Mouse (Mus musculus): ENCODE data around the gene Capn3. TPM values are rescaled to one million over a fixed set of nuclear protein-coding genes. Genes with fewer than 3 reads are reported as not detected.

The Capn3 gene
- polyA plus RNA-seq, 1 experiment from 2014 or later: 6.7 TPM

GRCm38 (mm10) chr2:120469715-120470114 lies 13.9 kb downstream of the Capn3 start:
- 0 out of 2 replicates have a peak, but pooled peaks cover 5% of the 10 kb centered on the region for H3K9me3 ChIP-seq (ENCODE audit: control insufficient read depth, low read length)
- H3K27ac ChIP-seq (replicated peaks; ENCODE audit: low read depth, low read length): no peak overlapping the region
- ATAC-seq (ENCODE audit: low read depth): no peak
- no peaks in the 10 kb centered on the region for H3K27me3 ChIP-seq (replicated peaks; ENCODE audit: control insufficient read depth, insufficient read depth, low read length)
- no peak for DNase-seq (ENCODE audit: low spot score)
- no peak overlapping the region for H3K4me3 ChIP-seq (ENCODE audit: low read depth, low read length)
- no peak overlapping the region for H3K9ac ChIP-seq (ENCODE audit: low read depth, low read length)
- H3K4me1 ChIP-seq (ENCODE audit: control insufficient read depth, insufficient read depth, low read length): no peaks in the 10 kb centered on the region
- 86% methylated on average over 10 of the region's 10 CpGs for WGBS
- H3K36me3 ChIP-seq (ENCODE audit: control insufficient read depth, insufficient read depth, low read length): no peaks in the 10 kb centered on the region
- no peak overlapping the region for H3K4me2 ChIP-seq (ENCODE audit: low read depth, low read length)

- ATAC-seq (ENCODE audit: low read depth) (no peak), DNase-seq (ENCODE audit: low spot score) (no peak)
- Histone ChIP-seq H3K4me2 (ENCODE audit: low read depth, low read length) (no peak overlapping the region), H3K4me1 (ENCODE audit: control insufficient read depth, insufficient read depth, low read length) (no peaks in the 10 kb centered on the region), H3K27me3 (replicated peaks; ENCODE audit: control insufficient read depth, insufficient read depth, low read length) (no peaks in the 10 kb centered on the region), H3K9ac (ENCODE audit: low read depth, low read length) (no peak overlapping the region), H3K4me3 (ENCODE audit: low read depth, low read length) (no peak overlapping the region), H3K9me3 (ENCODE audit: control insufficient read depth, low read length) (0 out of 2 replicates have a peak, but pooled peaks cover 5% of the 10 kb centered on the region), H3K36me3 (ENCODE audit: control insufficient read depth, insufficient read depth, low read length) (no peaks in the 10 kb centered on the region), H3K27ac (replicated peaks; ENCODE audit: low read depth, low read length) (no peak overlapping the region)
- WGBS: 75% methylated on average over 4 of the region's 4 CpGs
Observed at GRCm38 (mm10) chr2:120470856-120471255, 15.0 kb downstream of the Capn3 start.

GRCm38 (mm10) chr2:120476277-120477087 lies 20.7 kb downstream of the Capn3 start:
- DNase-seq (ENCODE audit: low spot score): no peak
- Histone ChIP-seq H3K36me3 (ENCODE audit: control insufficient read depth, insufficient read depth, low read length) (no peaks in the 10 kb centered on the region), H3K4me3 (ENCODE audit: low read depth, low read length) (no peak overlapping the region), H3K9ac (ENCODE audit: low read depth, low read length) (no peak overlapping the region), H3K27ac (replicated peaks; ENCODE audit: low read depth, low read length) (no peak overlapping the region), H3K27me3 (replicated peaks; ENCODE audit: control insufficient read depth, insufficient read depth, low read length) (no peaks in the 10 kb centered on the region), H3K4me1 (ENCODE audit: control insufficient read depth, insufficient read depth, low read length) (no peaks in the 10 kb centered on the region), H3K9me3 (ENCODE audit: control insufficient read depth, low read length) (0 out of 2 replicates have a peak, but pooled peaks cover 5% of the 10 kb centered on the region), H3K4me2 (ENCODE audit: low read depth, low read length) (no peak overlapping the region)
- 76% methylated on average over 13 of the region's 13 CpGs for WGBS
- no peak for ATAC-seq (ENCODE audit: low read depth)

GRCm38 (mm10) chr2:120478600-120478999 lies 22.8 kb downstream of the Capn3 start:
- Histone ChIP-seq H3K27me3 (replicated peaks; ENCODE audit: control insufficient read depth, insufficient read depth, low read length) (no peaks in the 10 kb centered on the region), H3K4me2 (ENCODE audit: low read depth, low read length) (no peak overlapping the region), H3K36me3 (ENCODE audit: control insufficient read depth, insufficient read depth, low read length) (no peaks in the 10 kb centered on the region), H3K9ac (ENCODE audit: low read depth, low read length) (no peak overlapping the region), H3K4me1 (ENCODE audit: control insufficient read depth, insufficient read depth, low read length) (no peaks in the 10 kb centered on the region), H3K9me3 (ENCODE audit: control insufficient read depth, low read length) (0 out of 2 replicates have a peak, but pooled peaks cover 5% of the 10 kb centered on the region), H3K27ac (replicated peaks; ENCODE audit: low read depth, low read length) (no peak overlapping the region), H3K4me3 (ENCODE audit: low read depth, low read length) (no peak overlapping the region)
- 47% methylated on average over 3 of the region's 3 CpGs for WGBS
- DNase-seq (ENCODE audit: low spot score) (peak; percentile 62), ATAC-seq (ENCODE audit: low read depth) (no peak)

GRCm38 (mm10) chr2:120481921-120482320 lies 26.1 kb downstream of the Capn3 start:
- no peak overlapping the region for H3K4me2 ChIP-seq (ENCODE audit: low read depth, low read length)
- H3K36me3 ChIP-seq (ENCODE audit: control insufficient read depth, insufficient read depth, low read length): no peaks in the 10 kb centered on the region
- DNase-seq (ENCODE audit: low spot score) (no peak), ATAC-seq (ENCODE audit: low read depth) (no peak)
- no peak overlapping the region for H3K4me3 ChIP-seq (ENCODE audit: low read depth, low read length)
- H3K4me1 ChIP-seq (ENCODE audit: control insufficient read depth, insufficient read depth, low read length): no peaks in the 10 kb centered on the region
- no peak overlapping the region for H3K27ac ChIP-seq (replicated peaks; ENCODE audit: low read depth, low read length)
- no peak overlapping the region for H3K9ac ChIP-seq (ENCODE audit: low read depth, low read length)
- 68% methylated on average over 8 of the region's 8 CpGs for WGBS
- H3K9me3 ChIP-seq (ENCODE audit: control insufficient read depth, low read length): no peaks in the 10 kb centered on the region
- H3K27me3 ChIP-seq (replicated peaks; ENCODE audit: control insufficient read depth, insufficient read depth, low read length): no peaks in the 10 kb centered on the region

- no peaks in the 10 kb centered on the region for H3K9me3 ChIP-seq (ENCODE audit: control insufficient read depth, low read length)
- WGBS: 54% methylated on average over 8 of the region's 8 CpGs
- H3K4me2 ChIP-seq (ENCODE audit: low read depth, low read length): no peak overlapping the region
- H3K4me3 ChIP-seq (ENCODE audit: low read depth, low read length): no peak overlapping the region
- no peaks in the 10 kb centered on the region for H3K27me3 ChIP-seq (replicated peaks; ENCODE audit: control insufficient read depth, insufficient read depth, low read length)
- no peak overlapping the region for H3K27ac ChIP-seq (replicated peaks; ENCODE audit: low read depth, low read length)
- H3K4me1 ChIP-seq (ENCODE audit: control insufficient read depth, insufficient read depth, low read length): no peaks in the 10 kb centered on the region
- no peak overlapping the region for H3K9ac ChIP-seq (ENCODE audit: low read depth, low read length)
- H3K36me3 ChIP-seq (ENCODE audit: control insufficient read depth, insufficient read depth, low read length): no peaks in the 10 kb centered on the region
- DNase-seq (ENCODE audit: low spot score) (no peak), ATAC-seq (ENCODE audit: low read depth) (no peak)
Observed at GRCm38 (mm10) chr2:120482506-120483389, 26.9 kb downstream of the Capn3 start.

GRCm38 (mm10) chr2:120484241-120484640 lies 28.4 kb downstream of the Capn3 start:
- Histone ChIP-seq H3K9me3 (ENCODE audit: control insufficient read depth, low read length) (no peaks in the 10 kb centered on the region), H3K27me3 (replicated peaks; ENCODE audit: control insufficient read depth, insufficient read depth, low read length) (no peaks in the 10 kb centered on the region), H3K4me3 (ENCODE audit: low read depth, low read length) (no peak overlapping the region), H3K4me2 (ENCODE audit: low read depth, low read length) (no peak overlapping the region), H3K9ac (ENCODE audit: low read depth, low read length) (no peak overlapping the region), H3K4me1 (ENCODE audit: control insufficient read depth, insufficient read depth, low read length) (no peaks in the 10 kb centered on the region), H3K36me3 (ENCODE audit: control insufficient read depth, insufficient read depth, low read length) (no peaks in the 10 kb centered on the region), H3K27ac (replicated peaks; ENCODE audit: low read depth, low read length) (no peak overlapping the region)
- WGBS: 90% methylated on average over 3 of the region's 3 CpGs
- ATAC-seq (ENCODE audit: low read depth) (no peak), DNase-seq (ENCODE audit: low spot score) (no peak)

- Histone ChIP-seq H3K9ac (ENCODE audit: low read depth, low read length) (no peak overlapping the region), H3K4me2 (ENCODE audit: low read depth, low read length) (no peak overlapping the region), H3K4me3 (ENCODE audit: low read depth, low read length) (no peak overlapping the region), H3K4me1 (ENCODE audit: control insufficient read depth, insufficient read depth, low read length) (no peaks in the 10 kb centered on the region), H3K27ac (replicated peaks; ENCODE audit: low read depth, low read length) (no peak overlapping the region), H3K9me3 (ENCODE audit: control insufficient read depth, low read length) (no peaks in the 10 kb centered on the region), H3K36me3 (ENCODE audit: control insufficient read depth, insufficient read depth, low read length) (no peaks in the 10 kb centered on the region), H3K27me3 (replicated peaks; ENCODE audit: control insufficient read depth, insufficient read depth, low read length) (no peaks in the 10 kb centered on the region)
- ATAC-seq (ENCODE audit: low read depth) (no peak), DNase-seq (ENCODE audit: low spot score) (peak; percentile 39)
- WGBS: 37% methylated on average over 4 of the region's 4 CpGs
Observed at GRCm38 (mm10) chr2:120493254-120493653, 37.4 kb downstream of the Capn3 start.

Data from embryonic facial prominence, embryonic 14.5 days (tissue).